Mouse (Mus musculus): ENCODE results near the gene Prr22.

Prr22 gene

DNA sequence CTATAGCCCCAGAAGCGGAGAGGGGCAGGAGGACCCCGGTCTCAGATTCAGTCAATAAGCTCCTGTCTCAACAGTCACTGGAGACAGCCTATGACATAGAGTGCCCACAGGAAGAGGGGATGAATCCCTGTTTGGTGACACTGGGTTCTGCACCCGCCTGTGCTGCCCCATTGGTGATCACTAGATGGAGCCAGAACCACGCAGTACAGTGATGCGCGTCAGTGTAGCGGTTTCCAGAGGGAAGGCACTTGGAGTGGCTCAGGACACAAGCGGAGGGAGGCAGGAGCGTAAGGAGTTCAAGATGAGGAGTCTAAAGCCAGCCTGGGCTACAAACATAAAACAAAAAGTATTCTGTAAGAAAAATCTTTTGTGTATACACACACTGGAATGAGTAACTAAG lies 38.5 kb downstream of the Prr22 start:
- peak; percentile 86 for DNase-seq (ENCODE audit: low spot score)

- DNase-seq (ENCODE audit: low spot score), result peak; percentile 80
These were observed 40.2 kb downstream of the Prr22 start for GRCm38 (mm10) chr17:56810245-56810644.

DNA sequence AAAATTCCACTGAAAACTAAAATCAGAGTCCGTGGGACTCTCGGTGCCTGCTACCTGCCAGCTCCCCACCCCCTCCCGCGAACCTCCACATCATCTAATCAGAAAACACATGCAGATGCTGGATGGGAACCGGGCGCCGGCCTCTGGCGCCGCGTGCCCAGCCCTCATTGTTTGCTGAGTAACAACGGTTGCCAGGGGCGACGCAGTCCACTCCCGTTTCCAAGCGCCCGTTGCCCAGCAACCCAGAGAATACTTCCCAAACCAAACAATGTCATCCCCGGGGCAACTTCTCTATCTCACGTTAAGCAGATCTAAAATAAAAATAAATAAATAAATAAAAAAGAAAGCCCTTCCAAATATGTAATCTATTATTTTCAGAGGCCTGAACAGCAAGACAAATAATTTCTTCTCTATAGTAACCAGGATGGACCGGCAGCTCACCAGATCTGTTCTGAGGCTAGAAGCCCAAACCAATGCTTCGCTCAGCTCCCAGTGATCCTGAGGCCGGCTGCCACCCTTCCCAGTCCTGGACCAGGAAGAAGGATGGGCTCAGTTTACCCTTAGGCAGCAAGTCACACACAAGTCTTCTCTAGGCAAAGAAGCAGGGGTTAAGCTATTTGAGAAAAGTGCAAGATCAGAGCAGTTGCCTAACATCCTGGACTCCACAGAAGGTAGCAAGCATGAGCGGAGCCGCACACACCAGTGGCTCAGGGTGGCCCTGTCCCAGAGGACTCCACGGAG lies 44.4 kb downstream of the Prr22 start:
- DNase-seq (ENCODE audit: low spot score), result peak; percentile 84

DNA sequence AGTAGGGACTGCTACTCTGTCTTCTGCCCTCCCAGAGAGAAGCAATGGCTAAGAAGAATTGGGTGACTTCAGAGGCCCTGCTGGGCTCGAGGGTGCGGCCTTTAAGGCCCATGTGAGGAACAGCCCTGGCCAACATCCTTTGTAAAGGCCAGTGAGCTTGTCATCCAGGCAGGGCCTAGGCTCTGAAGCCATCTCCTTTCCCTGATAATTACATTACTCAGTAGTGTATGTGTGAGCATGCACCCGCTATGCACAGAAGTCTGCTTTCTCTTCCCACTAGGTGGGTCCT lies 45.0 kb downstream of the Prr22 start:
- no peak for DNase-seq (ENCODE audit: low spot score)

GRCm38 (mm10) chr17:56818067-56818636 lies 48.1 kb downstream of the Prr22 start:
- no peak for DNase-seq (ENCODE audit: low spot score)

GRCm38 (mm10) chr17:56819032-56819545 lies 49.0 kb downstream of the Prr22 start:
- DNase-seq (ENCODE audit: low spot score), result no peak

DNA sequence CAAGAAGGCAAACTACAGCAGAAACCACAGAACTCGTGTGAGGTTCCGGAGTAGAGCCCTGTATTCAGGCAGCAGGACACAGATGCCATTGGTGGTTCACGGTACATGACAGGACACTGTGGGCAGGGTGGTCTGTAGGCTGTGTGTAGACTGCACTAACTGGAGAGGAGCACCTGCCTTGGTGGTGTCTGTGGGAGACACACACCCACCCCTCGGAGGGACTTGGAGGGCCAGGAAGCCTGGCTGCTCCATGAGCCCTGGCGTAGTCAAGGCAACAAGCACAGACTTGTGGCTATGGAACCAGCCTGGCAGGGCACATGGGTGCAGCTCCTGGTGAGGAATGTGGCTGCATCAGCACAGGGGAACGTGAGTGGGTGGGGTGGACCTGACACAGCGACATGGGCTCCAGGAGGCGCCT lies 49.7 kb downstream of the Prr22 start:
- DNase-seq (ENCODE audit: low spot score), result peak; percentile 50

Measured in layer of hippocampus, adult 11-12 months (tissue).